Mouse (Mus musculus) G1E (cell line): Measurements from ENCODE around the gene Lmtk3.

Experiments
- CTCF ChIP-seq: IDR thresholded peaks from 2 replicates; pipeline ENCODE4 v1.5.1; 2012; ENCODE audit warnings: low read depth, low read length, inconsistent platforms, mixed read lengths
- TAL1 ChIP-seq: conservative IDR thresholded peaks from 2 replicates; pipeline ENCODE4 v1.6.1; 2012; ENCODE audit warnings: low read depth, low read length, inconsistent platforms, mixed read lengths

GRCm38 (mm10) chr7:45808471-45808870 is 24.9 kb downstream of the Lmtk3 start:
- TF ChIP-seq TAL1 (no peak), CTCF (no peak)
